Mouse (Mus musculus) heart, postnatal 10 days (tissue): Measurements from ENCODE around the gene Chp1. TPM values are rescaled to one million over a fixed set of nuclear protein-coding genes. Genes with fewer than 3 reads are reported as not detected.
A peak's percentile ranks its signal among the peaks of the same experiment; 100 is the strongest.
"Not testable (repeated sequence)": the region's sequence is repeated elsewhere in the genome, so short reads cannot be mapped to it uniquely, and the experiment has no call there.

Experiments
- DNase-seq, 2 experiments: peaks; one replicate each; pipeline ENCODE4 v3.0.0; 2021
- intact Hi-C: fragments of 180-260 bp; cut with DNase I; formaldehyde crosslinking; loops from one replicate; pipeline ENCODE4 v1.15.1; 2025
- total RNA-seq, 2 experiments: library from RNA; stranded (reverse); gene quantifications; 2 replicates each; pipeline ENCODE4 v1.2.3; 2021

The Chp1 gene
- 100 to 1,000 TPM in 1 of 2 experiments, 10 to 100 TPM in 1; 97.5 to 100 TPM for total RNA-seq

DNA sequence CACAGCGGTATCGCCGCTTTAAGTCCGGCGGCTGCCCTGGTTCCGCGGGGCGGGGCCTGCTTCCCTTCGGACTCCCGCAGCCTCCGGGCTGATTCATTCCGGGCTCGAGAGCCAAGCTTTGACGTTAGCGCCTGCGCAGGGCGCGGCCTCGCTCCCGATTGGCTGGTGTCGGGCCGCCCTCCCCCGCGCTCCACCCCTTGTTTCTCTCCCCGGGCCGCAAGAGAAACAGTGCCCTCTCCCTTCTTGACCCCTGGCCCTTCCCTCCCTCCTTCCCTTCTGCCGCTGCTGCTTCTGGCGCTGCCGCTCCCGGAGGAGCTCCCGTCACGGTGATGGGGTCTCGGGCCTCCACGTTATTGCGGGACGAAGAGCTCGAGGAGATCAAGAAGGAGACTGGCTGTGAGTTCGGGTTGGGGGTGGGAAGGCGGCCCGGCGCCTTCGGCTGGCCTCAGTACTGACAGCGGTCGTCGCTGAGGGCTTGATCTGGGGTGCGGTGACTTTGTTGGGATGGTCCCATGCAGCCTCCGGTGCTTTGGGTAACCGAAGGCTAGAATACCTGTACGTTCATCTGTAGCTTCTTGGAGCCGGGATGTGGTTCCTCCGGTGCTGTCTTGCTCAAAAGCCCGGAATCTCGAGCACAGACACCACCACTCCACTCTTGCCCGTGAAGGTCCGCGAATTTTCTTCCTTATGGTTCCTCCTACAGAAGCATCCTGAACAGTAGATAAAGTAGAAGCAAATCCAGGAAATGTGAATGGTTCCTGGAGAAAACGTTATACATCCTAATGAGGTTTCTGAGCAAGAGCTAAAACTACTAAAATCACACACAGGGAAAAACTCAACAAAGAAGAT is at the start of gene Chp1, which contains the start of gene Exd1:
TSS of gene Chp1 (plus strand) at position 176 of the 849 bp plus-strand sequence.
TSS of gene Exd1 (minus strand) at position 106 of the 849 bp plus-strand sequence.
- intact Hi-C loops: loop anchor here (1.0 to 5.0 kb wide), 3 partner anchors 47 to 127 kb away; partner anchors contain the start of gene Ndufaf1
- peak; percentile 99 for DNase-seq

- DNase-seq: no peak
- intact Hi-C loops: no loop called here
Measured at GRCm38 (mm10) chr2:119498859-119499258, 48.6 kb upstream of the Chp1 start.

- DNase-seq: no peak
- intact Hi-C loops: no loop called here
Measured at GRCm38 (mm10) chr2:119500965-119501652, 46.4 kb upstream of the Chp1 start.

DNA sequence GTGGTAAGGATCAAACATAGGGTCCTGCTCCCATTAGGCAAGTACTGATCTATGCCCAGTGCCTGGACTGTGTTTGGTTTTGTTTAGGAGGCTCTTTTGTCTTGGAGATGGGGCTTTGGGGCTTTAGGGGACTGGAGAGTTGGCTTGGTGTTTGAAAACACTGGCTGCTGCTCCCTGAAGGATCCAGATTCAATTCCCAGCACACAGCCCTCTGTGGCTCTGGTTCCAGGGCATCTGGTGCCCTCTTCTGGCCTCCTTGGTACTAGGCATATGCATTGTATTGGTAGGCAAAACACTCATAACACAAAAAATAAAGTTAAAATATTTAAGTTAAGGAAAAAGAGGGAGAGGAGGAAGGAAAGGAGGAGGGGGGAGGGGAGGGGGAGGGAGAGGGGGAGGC is 40.4 kb upstream of the Chp1 start:
- peak in 1 of 2 experiments; percentile 4 for DNase-seq
- intact Hi-C loops: no loop called here

DNA sequence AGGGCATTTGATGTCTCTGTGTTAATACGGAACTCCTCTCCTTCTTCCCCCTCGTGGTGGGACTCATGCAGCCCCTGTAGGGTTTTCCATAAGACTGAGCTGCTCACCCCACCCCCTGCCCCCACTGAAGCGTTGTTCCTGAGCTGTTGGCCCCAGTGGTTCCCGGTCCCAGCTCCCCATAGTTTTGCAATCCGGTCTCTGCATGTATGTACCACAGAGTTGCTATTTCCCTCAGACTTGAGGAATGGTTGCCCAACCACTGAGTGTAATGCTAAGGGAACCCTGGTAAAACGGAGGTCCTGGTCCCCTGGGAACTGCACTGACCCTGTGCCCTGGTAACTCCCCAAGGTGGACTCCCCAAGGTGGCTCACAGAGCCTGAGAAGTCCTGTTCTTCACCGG is 39.0 kb upstream of the Chp1 start:
- intact Hi-C loops, DNase-seq: not testable (repeated sequence)

GRCm38 (mm10) chr2:119510856-119511255 is 36.6 kb upstream of the Chp1 start:
- no peak for DNase-seq
- intact Hi-C loops: no loop called here

GRCm38 (mm10) chr2:119512292-119512691 is 35.2 kb upstream of the Chp1 start:
- intact Hi-C loops: no loop called here
- no peak for DNase-seq

- intact Hi-C loops: no loop called here
- no peak for DNase-seq
Measured at GRCm38 (mm10) chr2:119514026-119514522, 33.4 kb upstream of the Chp1 start.

GRCm38 (mm10) chr2:119516811-119517210 is 30.7 kb upstream of the Chp1 start:
- DNase-seq: peak in 1 of 2 experiments; percentile 2
- intact Hi-C loops: no loop called here

- DNase-seq: no peak
- intact Hi-C loops: loop anchor here (2.0 to 5.0 kb wide), 2 partner anchors 83 to 222 kb away; no protein-coding TSS in a partner anchor
Measured at GRCm38 (mm10) chr2:119520550-119520949, 26.9 kb upstream of the Chp1 start.

- DNase-seq: no peak
Measured at GRCm38 (mm10) chr2:119523836-119524235, 23.7 kb upstream of the Chp1 start.

GRCm38 (mm10) chr2:119525422-119525821 is 22.1 kb upstream of the Chp1 start:
- no peak for DNase-seq
- intact Hi-C loops: no loop called here

More at GRCm38 (mm10) chr2:119523836-119524235, 23.7 kb upstream of the Chp1 start:
- intact Hi-C loops: loop anchor here (5.0 kb wide), 1 partner anchor 87 kb away; no protein-coding TSS in a partner anchor

GRCm38 (mm10) chr2:119538802-119539201 is 8.7 kb upstream of the Chp1 start:
- intact Hi-C loops: no loop called here

GRCm38 (mm10) chr2:119542106-119542505 is 5.4 kb upstream of the Chp1 start:
- intact Hi-C loops: loop anchor here (2.0 to 5.0 kb wide), 2 partner anchors 45 to 95 kb away; no protein-coding TSS in a partner anchor
- peak; percentile 59 to 77 for DNase-seq

More at GRCm38 (mm10) chr2:119538802-119539201, 8.7 kb upstream of the Chp1 start:
- no peak for DNase-seq

GRCm38 (mm10) chr2:119543656-119544055 is 3.8 kb upstream of the Chp1 start:
- DNase-seq: no peak
- intact Hi-C loops: loop anchor here (2.0 to 5.0 kb wide), 2 partner anchors 43 to 94 kb away; no protein-coding TSS in a partner anchor

- intact Hi-C loops: loop anchor here (1.0 to 5.0 kb wide), 3 partner anchors 48 to 127 kb away; partner anchors contain the start of gene Ndufaf1
- peak; percentile 83 to 92 for DNase-seq
Measured at GRCm38 (mm10) chr2:119546848-119547521, 512 bp upstream of the Chp1 start.

DNA sequence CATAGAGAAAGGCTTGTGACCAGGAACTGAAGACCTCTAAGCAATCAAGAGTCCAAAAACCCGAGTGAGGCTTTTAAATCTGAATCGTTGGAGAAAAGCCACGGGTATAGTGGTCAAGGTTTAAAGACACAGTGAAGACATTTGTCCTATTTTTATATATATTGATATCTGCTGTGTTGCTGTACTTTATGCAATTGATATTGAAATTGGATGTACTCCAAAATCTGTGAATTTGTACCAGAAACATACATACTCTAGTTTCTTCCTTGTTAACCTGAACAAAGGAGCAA is 819 bp downstream of the Chp1 start:
- intact Hi-C loops: loop anchor here (5.0 kb wide), 1 partner anchor 114 kb away; the partner anchor contains the start of gene Ndufaf1
- DNase-seq: peak in 1 of 2 experiments; percentile 18

DNA sequence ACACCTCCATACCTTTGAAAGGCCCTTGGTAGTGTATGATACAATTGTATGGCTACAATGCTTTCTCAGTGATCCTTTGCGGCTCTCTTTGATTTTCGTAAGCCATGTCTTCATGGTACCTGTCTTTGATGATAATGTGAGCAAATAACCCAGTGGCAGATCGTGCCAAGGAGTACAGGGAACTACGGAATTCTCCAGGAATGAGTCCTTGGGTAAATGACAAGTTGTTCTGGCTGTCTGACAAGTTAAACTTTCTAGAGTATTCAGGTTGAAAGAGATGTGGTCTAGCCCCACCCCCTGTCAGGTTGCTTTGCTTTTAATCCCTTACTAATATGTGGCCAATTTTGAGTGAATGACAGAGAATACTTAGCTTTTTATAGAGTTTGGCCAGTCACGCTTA is 1.2 kb downstream of the Chp1 start:
- intact Hi-C loops: loop anchor here (5.0 kb wide), 1 partner anchor 114 kb away; the partner anchor contains the start of gene Ndufaf1
- no peak for DNase-seq

DNA sequence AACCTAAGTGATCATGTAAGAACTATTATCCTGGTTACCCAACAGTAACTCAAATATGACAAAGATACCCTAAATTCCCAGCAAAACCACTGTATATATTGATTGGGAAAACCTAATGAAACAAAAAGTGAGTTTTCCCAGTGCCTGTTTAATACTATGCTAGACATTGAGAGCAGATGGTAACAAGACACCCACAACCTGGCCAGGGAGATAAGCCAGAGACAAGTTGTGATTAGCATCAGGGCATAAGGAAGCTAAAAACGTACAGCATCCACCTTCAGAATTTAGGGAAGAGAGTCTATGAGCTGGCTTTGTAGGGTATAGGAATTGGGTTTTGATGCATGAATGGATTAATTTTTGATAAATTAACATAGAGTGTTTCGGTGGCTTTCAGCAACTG is 2.2 kb downstream of the Chp1 start:
- intact Hi-C loops: loop anchor here (5.0 kb wide), 1 partner anchor 113 kb away; the partner anchor contains the start of gene Ndufaf1
- DNase-seq: no peak

DNA sequence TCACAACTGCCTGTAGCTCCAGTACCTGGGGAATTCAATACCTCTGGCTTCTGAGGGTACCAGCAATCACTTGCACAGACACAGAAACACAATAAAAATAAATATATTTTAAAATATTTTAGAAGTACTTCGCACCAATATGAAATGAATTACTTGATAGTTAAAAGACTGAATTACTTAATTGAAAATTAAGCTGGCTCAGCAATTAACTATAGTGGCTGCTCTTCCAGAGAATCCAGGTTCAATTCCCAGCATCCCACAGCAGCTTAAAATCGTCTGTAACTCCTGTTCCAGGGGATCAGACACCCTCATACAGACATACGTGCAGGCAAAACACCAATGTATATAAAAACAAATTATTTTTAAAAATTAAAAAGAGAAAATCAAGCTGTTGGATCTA is 10.5 kb downstream of the Chp1 start:
- intact Hi-C loops: no loop called here
- no peak for DNase-seq
